Mouse (Mus musculus) embryonic facial prominence, embryonic 13.5 days (tissue): Measurements from ENCODE around the gene Wap. TPM values are rescaled to one million over a fixed set of nuclear protein-coding genes. Genes with fewer than 3 reads are reported as not detected.
"Not testable (repeated sequence)": the region's sequence is repeated elsewhere in the genome, so short reads cannot be mapped to it uniquely, and the experiment has no call there.

Experiments used
- ATAC-seq: fragments of 200-750 bp; cut with Nextera tagmentation; 2 replicates; pipeline ENCODE4 v1.8.0; 2017; ENCODE audit warnings: low read depth; ENCODE audit not compliant: insufficient number of reproducible peaks, insufficient read depth, low FRiP score, low TSS enrichment
- H3K27ac ChIP-seq: fragments of 300-500 bp; sonication (generic); 2 replicates; pipeline ENCODE4 v1.5.1; 2015; ENCODE audit warnings: moderate library complexity, mild to moderate bottlenecking, inconsistent platforms
- H3K27me3 ChIP-seq: fragments of 300-500 bp; sonication (generic); 2 replicates; pipeline ENCODE4 v1.6.1; 2015; ENCODE audit warnings: mild to moderate bottlenecking, inconsistent platforms
- H3K36me3 ChIP-seq: fragments of 300-500 bp; sonication (generic); 2 replicates; pipeline ENCODE4 v1.6.1; 2015; ENCODE audit warnings: mild to moderate bottlenecking, inconsistent platforms
- H3K4me1 ChIP-seq: fragments of 300-500 bp; sonication (generic); 2 replicates; pipeline ENCODE4 v1.6.1; 2015; ENCODE audit warnings: inconsistent platforms
- H3K4me2 ChIP-seq: fragments of 300-500 bp; sonication (generic); 2 replicates; pipeline ENCODE4 v1.6.1; 2015; ENCODE audit warnings: moderate library complexity, mild to moderate bottlenecking, inconsistent platforms
- H3K4me3 ChIP-seq: fragments of 300-500 bp; sonication (generic); 2 replicates; pipeline ENCODE4 v1.5.1; 2015; ENCODE audit warnings: mild to moderate bottlenecking, inconsistent platforms
- H3K9ac ChIP-seq: fragments of 300-500 bp; sonication (generic); 2 replicates; pipeline ENCODE4 v1.6.1; 2015; ENCODE audit warnings: mild to moderate bottlenecking, inconsistent platforms
- H3K9me3 ChIP-seq: fragments of 300-500 bp; sonication (generic); 2 replicates; pipeline ENCODE4 v1.6.1; 2016; ENCODE audit warnings: inconsistent platforms
- WGBS: fragments of 180-500 bp; shearing (Covaris S2); methylation state at CpG from one replicate; pipeline ENCODE4 v1.1.7; 2015; ENCODE audit warnings: mixed read lengths; 5-methylcytosine and 5-hydroxymethylcytosine counted together
- polyA plus RNA-seq: library from polyadenylated mRNA; unstranded; fragments of >200 nt; fragmentation: Nextera tagmentation; extraction: Ambion mirVana; gene quantifications from 2 replicates; pipeline ENCODE4 v1.2.1, GENCODE M21; 2015

Wap gene
- polyA plus RNA-seq, 1 experiment from 2014 or later: not detected

DNA sequence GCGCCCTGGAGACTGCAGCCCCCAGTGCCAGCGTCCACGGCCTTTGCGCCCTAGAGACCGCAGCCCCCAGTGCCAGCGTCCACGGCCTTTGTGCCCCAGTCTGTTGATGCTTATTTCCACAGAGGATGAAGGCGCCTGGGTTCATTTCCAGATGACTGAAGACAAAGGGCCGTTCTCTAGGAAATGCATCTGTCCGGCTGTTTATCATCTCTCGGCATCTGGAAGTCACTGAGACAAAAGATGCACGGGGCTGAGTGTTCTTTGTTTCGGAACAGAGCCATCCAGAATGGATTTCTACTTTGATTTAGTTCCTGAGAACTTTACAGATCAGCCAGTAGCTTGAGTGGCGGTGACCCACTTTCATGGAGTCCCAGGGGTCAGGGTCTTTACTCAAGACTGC is 22.8 kb upstream of the Wap start:
- H3K4me1 ChIP-seq: peaks cover 3% of the 10 kb centered on the region; the same call in 1 of the 2 replicates
- peaks cover 11% of the 10 kb centered on the region for H3K27me3 ChIP-seq
- H3K9ac ChIP-seq: no peak overlapping the region
- H3K4me2 ChIP-seq: no peak overlapping the region
- 74% methylated on average over 14 of the region's 14 CpGs for WGBS
- no peak for ATAC-seq
- H3K36me3 ChIP-seq: no peaks in the 10 kb centered on the region
- H3K4me3 ChIP-seq: no peak overlapping the region
- H3K9me3 ChIP-seq: no peaks in the 10 kb centered on the region
- H3K27ac ChIP-seq: no peak overlapping the region

GRCm38 (mm10) chr11:6658271-6658670 is 19.8 kb upstream of the Wap start, which contains the start of gene Ramp3:
Gene Ramp3 (plus strand): TSS chr11:6658521.
- Histone ChIP-seq H3K36me3 (no peaks in the 10 kb centered on the region), H3K4me2 (peak within 1 kb of the TSS; percentile 75), H3K27me3 (peaks cover 17% of the 10 kb centered on the region), H3K9ac (peak within 1 kb of the TSS; percentile 54), H3K27ac (no peak within 1 kb of the TSS), H3K4me1 (peaks cover 3% of the 10 kb centered on the region; the same call in 1 of the 2 replicates), H3K9me3 (no peaks in the 10 kb centered on the region), H3K4me3 (peak within 1 kb of the TSS; percentile 45)
- WGBS: 1% methylated on average over 18 of the region's 18 CpGs
- ATAC-seq: peak; percentile 23; the same call in 1 of the 2 replicates

GRCm38 (mm10) chr11:6654903-6655302 is 16.5 kb upstream of the Wap start:
- no peak for ATAC-seq

DNA sequence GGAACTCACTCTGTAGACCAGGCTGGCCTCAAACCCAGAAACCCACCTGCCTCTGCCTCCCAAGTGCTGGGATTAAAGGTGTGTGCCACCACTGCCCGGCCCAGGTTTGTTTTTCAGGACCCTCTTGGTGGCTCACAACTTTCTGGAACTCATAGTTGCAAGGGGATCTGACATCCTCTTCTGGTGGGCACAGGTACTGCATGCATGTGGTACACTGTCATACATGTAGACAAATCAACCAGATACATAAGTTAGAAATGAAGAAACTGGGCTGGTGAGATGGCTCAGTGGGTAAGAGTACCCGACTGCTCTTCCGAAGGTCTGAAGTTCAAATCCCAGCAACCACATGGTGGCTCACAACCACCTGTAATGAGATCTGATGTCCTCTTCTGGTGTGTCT is 14.5 kb upstream of the Wap start:
- peaks cover 20% of the 10 kb centered on the region for H3K27me3 ChIP-seq
- not testable (repeated sequence) for H3K4me3 ChIP-seq, H3K4me2 ChIP-seq, H3K4me1 ChIP-seq, H3K9me3 ChIP-seq, ATAC-seq, H3K9ac ChIP-seq, H3K27ac ChIP-seq, H3K36me3 ChIP-seq
- WGBS: 79% methylated on average over 3 of the region's 3 CpGs

More at GRCm38 (mm10) chr11:6654903-6655302, 16.5 kb upstream of the Wap start:
- Histone ChIP-seq H3K27me3 (peaks cover 20% of the 10 kb centered on the region), H3K4me2 (no peak overlapping the region), H3K9me3 (no peaks in the 10 kb centered on the region), H3K36me3 (no peaks in the 10 kb centered on the region), H3K4me3 (no peak overlapping the region), H3K4me1 (peaks cover 3% of the 10 kb centered on the region; the same call in 1 of the 2 replicates), H3K9ac (no peak overlapping the region), H3K27ac (no peak overlapping the region)
- WGBS: 0% methylated on average over 2 of the region's 2 CpGs

DNA sequence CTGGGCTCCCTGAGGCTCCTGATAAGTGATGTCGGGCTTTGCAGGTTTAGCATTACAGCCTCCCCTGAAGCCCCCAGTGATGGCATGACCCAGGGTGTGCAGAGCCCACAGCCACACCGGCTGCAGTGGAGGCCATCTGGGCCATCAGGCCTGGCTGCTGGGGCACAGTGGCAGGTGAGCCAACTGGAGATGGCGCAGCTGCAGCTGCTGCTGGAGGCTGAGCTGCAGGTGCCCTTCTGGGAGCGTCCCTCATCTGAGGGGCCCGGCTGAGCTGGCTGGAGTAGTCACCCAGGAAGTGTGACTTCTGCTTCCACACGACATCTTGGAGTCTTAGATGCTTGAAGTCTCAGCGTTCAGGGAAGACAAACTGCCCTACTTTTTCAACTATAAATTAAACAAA is 12.1 kb upstream of the Wap start:
- Histone ChIP-seq H3K9me3 (no peaks in the 10 kb centered on the region), H3K27me3 (0 out of 2 replicates have a peak, but pooled peaks cover 3% of the 10 kb centered on the region), H3K4me1 (no peaks in the 10 kb centered on the region), H3K9ac (no peak overlapping the region), H3K4me3 (no peak overlapping the region), H3K27ac (no peak overlapping the region), H3K36me3 (no peaks in the 10 kb centered on the region), H3K4me2 (no peak overlapping the region)
- ATAC-seq: no peak
- 64% methylated on average over 7 of the region's 7 CpGs for WGBS

- no peaks in the 10 kb centered on the region for H3K9me3 ChIP-seq
- H3K36me3 ChIP-seq: no peaks in the 10 kb centered on the region
- H3K9ac ChIP-seq: no peak overlapping the region
- H3K4me1 ChIP-seq: no peaks in the 10 kb centered on the region
- ATAC-seq: no peak
- no peak overlapping the region for H3K4me2 ChIP-seq
- 61% methylated on average over 9 of the region's 9 CpGs for WGBS
- H3K27ac ChIP-seq: no peak overlapping the region
- H3K27me3 ChIP-seq: 0 out of 2 replicates have a peak, but pooled peaks cover 3% of the 10 kb centered on the region
- no peak overlapping the region for H3K4me3 ChIP-seq
Measured at GRCm38 (mm10) chr11:6647831-6648724, 9.6 kb upstream of the Wap start.

DNA sequence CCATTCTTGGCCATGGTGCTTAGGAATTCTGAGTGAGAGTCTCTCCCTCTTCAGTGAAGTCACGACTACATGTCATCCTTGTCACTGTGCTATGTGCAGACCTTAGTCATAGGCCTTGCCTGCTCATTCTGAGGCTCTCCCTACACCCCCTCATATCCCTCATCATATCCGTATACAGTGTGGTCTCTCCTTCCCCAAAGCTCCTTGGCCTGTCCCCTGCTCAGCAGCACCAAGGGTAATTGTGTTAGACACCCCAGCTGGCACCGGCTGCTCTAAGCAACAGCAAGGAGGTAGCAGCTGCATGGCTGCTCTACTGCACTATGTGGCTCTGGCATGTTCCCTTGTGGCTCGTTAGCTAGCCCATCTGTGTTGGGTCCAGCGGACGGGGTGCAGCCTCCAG is 6.1 kb upstream of the Wap start:
- Histone ChIP-seq H3K27me3 (no peaks in the 10 kb centered on the region), H3K4me2 (no peak overlapping the region), H3K9me3 (no peaks in the 10 kb centered on the region), H3K9ac (no peak overlapping the region), H3K36me3 (no peaks in the 10 kb centered on the region), H3K27ac (no peak overlapping the region), H3K4me1 (no peaks in the 10 kb centered on the region), H3K4me3 (no peak overlapping the region)
- no peak for ATAC-seq
- WGBS: 79% methylated on average over 6 of the region's 6 CpGs

DNA sequence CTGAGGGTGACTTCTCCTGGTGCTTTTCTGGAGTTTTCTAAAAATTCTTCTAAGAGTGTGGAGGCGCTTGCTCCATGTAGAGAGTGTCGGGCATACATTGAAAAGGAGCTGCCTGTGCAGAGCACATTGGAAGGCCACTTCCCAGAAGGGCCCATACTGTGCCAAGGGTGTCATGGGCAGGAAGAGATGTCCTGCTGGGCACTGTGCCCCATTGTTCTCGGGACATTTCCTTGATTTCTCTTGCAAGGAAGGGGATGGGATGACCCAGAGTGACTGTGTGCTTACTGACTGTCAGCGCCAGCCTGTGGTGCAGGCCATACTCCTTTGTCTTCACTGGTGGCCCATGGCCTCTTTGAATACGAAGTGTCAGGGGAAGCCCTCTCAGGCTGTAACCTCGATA is 635 bp upstream of the Wap start:
- ATAC-seq: no peak
- Histone ChIP-seq H3K9me3 (no peaks in the 10 kb centered on the region), H3K27me3 (no peaks in the 10 kb centered on the region), H3K4me2 (no peak overlapping the region), H3K4me3 (no peak overlapping the region), H3K4me1 (no peaks in the 10 kb centered on the region), H3K27ac (no peak overlapping the region), H3K36me3 (no peaks in the 10 kb centered on the region), H3K9ac (no peak overlapping the region)
- 79% methylated on average over 6 of the region's 6 CpGs for WGBS

DNA sequence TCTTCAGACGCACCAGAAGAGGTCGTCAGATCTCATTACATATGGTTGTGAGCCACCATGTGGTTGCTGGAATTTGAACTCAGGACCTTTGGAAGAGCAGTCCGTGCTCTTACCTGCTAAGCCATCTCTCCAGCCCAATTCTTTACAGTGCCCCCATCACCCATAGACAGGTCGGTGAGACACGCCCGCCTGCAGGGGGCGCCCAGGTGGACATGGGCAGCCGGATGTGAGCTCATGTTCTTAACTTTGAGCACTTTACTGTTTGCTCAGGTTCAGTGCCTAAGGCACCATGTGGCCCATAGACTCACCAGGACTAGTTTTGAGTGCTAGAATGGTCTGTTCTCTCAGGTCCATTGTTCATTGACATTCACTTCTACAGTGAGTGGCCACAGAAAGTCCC is 2.3 kb downstream of the Wap start:
- Histone ChIP-seq H3K9me3 (no peaks in the 10 kb centered on the region; the same call in 1 of the 2 replicates), H3K4me1 (no peaks in the 10 kb centered on the region), H3K4me3 (no peak overlapping the region), H3K4me2 (no peak overlapping the region), H3K27ac (no peak overlapping the region), H3K36me3 (no peaks in the 10 kb centered on the region), H3K27me3 (no peaks in the 10 kb centered on the region), H3K9ac (no peak overlapping the region)
- ATAC-seq: no peak
- 72% methylated on average over 8 of the region's 8 CpGs for WGBS

DNA sequence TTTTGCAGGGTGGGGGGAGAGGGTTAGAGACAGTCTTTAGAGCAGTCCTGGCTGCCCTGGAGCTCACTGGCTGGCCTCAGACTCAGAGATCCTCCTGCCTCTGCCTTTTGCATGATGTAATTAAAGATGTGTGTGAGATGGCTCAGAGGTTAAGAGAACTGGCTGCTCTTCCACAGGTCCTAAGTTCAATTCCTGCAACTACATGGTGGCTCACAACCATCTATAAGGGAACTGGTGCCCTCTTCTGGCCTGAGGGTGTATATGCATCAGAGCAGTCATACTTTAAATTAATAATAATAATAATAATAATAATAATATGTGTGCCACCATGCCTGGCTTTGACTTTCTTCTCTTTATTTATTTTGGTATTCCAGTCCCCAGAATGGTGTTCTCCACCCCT is 8.8 kb downstream of the Wap start:
- H3K27ac ChIP-seq: no peak overlapping the region
- H3K36me3 ChIP-seq: no peaks in the 10 kb centered on the region
- H3K4me3 ChIP-seq: no peak overlapping the region
- H3K4me1 ChIP-seq: peaks cover 11% of the 10 kb centered on the region
- no peaks in the 10 kb centered on the region; the same call in 1 of the 2 replicates for H3K9me3 ChIP-seq
- ATAC-seq: no peak
- H3K27me3 ChIP-seq: no peaks in the 10 kb centered on the region
- H3K4me2 ChIP-seq: no peak overlapping the region
- H3K9ac ChIP-seq: no peak overlapping the region

- Histone ChIP-seq H3K27ac (no peak overlapping the region), H3K27me3 (no peaks in the 10 kb centered on the region), H3K4me3 (no peak overlapping the region), H3K36me3 (peaks cover 10% of the 10 kb centered on the region; the same call in 1 of the 2 replicates), H3K9me3 (no peaks in the 10 kb centered on the region; the same call in 1 of the 2 replicates), H3K9ac (no peak overlapping the region), H3K4me2 (no peak overlapping the region), H3K4me1 (peaks cover 22% of the 10 kb centered on the region)
- ATAC-seq: no peak
- 29% methylated on average over 4 of the region's 4 CpGs for WGBS
Measured at GRCm38 (mm10) chr11:6628568-6628967, 9.9 kb downstream of the Wap start.

GRCm38 (mm10) chr11:6627731-6628130 is 10.7 kb downstream of the Wap start:
- no peak for ATAC-seq
- Histone ChIP-seq H3K36me3 (peaks cover 18% of the 10 kb centered on the region), H3K4me2 (no peak overlapping the region), H3K4me3 (no peak overlapping the region), H3K9me3 (no peaks in the 10 kb centered on the region; the same call in 1 of the 2 replicates), H3K27me3 (no peaks in the 10 kb centered on the region), H3K27ac (no peak overlapping the region), H3K4me1 (peaks cover 29% of the 10 kb centered on the region), H3K9ac (no peak overlapping the region)
- WGBS: 91% methylated on average over 4 of the region's 4 CpGs
